Mouse (Mus musculus) CH12F3 (cell line): ENCODE results near the gene Saxo1.

Experiments
- in situ Hi-C: fragments of 300-500 bp; cut with MboI; formaldehyde crosslinking; loops from 2 replicates; pipeline ENCODE4 v1.14.3; 2020; ENCODE audit warnings: low sequenced_read_pairs

Gene Saxo1

DNA sequence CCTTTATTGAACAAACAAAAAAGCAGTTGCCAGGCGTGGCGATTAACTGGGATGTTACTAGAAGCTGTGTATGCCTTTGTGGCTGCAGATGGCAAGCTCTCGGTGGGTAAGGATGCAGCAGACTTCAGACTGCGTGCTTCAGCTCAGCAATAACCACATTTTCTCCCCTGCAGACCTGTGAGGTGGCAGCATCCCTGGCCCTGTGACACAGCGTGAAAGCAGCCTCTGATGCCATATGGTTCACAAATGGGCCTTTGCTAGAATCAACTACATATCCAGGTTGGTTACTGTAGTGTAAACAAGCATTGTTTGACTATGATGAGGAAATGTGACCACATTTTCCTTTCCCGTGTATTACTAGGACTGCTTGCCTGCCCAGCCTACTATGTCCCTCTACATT is 29.0 kb downstream of the Saxo1 start:
- in situ Hi-C loops = no loop called here

DNA sequence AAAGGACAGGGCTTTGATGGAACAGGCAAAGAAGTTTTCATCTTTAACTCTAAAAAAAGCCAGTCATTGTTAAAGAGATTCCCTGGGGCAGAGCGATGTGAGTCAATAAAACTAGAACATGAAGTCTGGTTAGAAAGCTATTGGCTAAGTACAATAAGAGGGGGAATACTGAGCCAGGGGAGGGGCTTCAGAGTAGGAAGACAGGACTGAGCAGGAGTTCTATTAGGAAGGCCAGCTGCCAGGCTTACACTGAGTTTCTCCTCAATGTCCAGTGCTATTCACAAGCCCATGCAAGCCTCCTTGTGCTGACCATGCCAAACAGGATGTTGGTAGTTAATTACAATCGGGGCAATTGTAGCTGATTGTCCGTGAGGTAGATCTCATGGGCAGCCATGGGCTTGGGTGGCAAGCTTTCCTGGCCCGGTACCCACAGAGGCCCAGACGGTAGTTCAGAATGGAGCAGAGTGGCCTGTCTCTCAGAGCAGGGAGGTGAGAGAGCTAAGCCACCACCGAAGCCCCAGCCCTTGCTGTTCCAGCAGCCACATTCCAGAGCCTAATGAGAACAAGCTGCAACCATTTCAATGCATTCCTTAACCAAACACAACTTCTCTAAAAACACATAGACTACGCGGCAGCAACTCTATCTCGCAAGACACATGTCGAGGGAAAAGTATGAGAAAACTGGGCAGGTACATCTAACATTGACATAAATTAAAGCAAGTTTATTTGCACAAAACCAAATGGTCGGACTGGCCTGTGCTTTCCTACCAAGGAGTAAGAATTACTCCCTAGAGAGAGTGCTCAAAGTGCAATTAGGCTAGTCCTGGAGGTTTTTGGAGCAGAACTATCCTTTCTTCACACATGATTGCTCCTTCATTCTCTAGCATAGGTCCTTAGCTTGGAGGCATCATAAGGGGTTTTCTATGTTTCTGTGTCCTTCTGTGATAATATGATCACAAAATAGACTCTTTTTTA is 30.7 kb downstream of the Saxo1 start:
- in situ Hi-C loops = no loop called here

DNA sequence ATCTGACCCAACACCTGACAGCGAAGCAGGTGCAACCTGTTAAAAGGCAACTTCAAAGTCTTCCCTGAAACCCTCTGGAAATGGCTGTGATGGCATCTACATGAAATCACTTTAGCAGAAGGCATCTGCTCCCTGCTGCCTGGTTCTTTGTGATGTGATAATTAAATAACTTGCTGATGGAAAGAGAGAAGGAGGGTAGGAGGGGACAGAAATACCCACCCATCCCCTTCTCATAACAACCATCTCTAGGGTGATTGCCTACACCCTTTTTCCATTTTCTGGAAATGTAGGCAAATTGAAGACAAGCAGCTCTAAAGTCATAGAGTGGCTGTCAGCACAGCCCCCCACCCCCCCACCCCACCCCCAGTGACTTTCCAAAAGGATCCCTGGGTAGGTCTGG is 33.6 kb downstream of the Saxo1 start:
- in situ Hi-C loops = no loop called here

DNA sequence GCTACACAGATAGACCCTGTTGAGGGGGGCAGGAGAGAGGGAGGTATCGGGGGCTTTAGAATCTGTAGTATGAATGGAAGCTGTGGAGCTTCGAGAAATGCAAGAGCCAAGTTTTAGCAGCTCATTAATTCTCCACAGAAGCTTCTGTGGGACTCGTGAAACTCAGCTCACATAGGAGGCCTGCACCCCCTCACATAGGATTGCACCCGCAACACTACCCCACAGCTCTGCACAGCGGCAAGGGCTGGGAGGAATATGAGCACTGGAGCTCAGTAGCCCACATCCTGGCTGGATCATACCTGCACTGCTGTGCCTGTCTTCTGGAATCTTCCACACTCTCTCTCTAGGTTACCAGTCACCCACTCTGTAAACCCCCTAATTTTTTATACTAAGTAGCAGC is 34.4 kb downstream of the Saxo1 start:
- in situ Hi-C loops = no loop called here

DNA sequence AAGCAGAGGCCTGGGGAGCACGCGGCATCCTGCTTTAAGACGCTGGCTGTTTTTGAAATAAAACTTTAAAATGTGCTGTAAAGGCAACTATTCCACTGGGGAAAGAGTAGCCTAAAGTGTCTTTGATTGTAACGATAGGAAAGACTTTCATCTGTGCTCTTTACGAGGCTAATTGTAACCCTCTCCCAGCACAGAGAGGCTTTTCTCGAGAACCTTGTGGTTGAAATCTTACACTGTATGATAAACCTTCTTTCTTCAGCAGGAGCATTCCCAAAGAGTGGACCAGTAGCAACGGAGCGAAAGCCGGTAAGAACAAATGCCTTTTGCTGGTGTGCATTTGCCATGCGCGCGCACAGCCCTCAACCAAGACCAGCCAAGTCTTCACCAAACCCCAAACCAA is 37.4 kb downstream of the Saxo1 start:
- in situ Hi-C loops = no loop called here

DNA sequence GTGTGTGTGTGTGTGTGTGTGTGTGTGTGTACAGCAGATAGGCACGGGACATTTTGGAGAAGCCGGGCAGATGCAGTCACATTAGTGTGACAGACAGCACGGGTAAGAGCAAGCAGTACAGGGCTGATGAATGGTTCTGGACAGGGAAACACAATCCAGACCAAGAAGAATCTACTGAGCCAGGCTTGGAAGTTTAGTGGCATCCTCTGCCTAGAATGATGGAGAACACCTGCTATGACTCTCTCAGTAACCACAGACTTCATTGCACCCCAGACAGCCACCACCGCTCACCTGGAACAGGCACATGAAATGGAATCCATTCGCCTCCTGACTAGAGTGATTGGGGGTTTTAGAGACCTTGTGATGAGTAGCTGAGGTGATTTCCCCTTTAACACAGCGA is 38.2 kb downstream of the Saxo1 start:
- in situ Hi-C loops = no loop called here

DNA sequence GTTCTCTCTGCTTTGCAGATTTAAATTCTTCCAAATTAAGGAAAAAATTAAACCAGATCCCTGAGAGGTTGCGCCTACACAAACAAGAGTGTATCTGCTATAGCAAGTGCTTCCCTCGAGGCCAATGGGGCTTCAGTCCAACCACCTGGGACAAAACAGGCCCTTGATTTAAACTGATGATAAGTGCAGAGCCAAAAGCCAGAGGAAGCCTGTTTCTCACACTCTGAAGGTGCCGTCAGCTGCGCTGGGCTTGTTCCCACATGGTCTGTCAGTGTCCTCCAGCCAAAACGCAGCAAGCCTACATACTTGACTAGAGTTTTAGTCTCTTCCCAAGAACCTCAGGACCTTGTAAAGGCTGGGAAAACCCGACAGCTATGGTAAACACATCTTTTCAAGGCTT is 53.5 kb downstream of the Saxo1 start:
- in situ Hi-C loops = no loop called here

DNA sequence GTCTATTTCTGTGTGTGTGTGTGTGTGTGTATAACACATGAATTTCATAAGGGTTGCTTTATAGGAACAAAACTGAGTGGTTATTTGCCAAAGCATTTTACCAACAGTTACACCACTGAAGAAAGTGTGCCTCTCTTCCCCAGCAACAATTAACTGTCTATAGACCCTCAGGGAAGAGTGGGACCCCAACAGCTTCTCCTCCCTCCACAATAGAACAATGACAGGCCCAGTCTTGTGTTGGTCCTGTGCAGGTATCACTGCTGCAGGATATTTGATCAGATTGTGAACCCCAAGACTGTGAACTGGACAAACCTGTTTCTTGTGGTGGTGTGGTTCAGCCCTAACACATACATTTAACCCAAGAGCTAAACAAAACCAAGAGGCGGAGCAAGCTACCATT is 58.6 kb downstream of the Saxo1 start:
- in situ Hi-C loops = no loop called here

DNA sequence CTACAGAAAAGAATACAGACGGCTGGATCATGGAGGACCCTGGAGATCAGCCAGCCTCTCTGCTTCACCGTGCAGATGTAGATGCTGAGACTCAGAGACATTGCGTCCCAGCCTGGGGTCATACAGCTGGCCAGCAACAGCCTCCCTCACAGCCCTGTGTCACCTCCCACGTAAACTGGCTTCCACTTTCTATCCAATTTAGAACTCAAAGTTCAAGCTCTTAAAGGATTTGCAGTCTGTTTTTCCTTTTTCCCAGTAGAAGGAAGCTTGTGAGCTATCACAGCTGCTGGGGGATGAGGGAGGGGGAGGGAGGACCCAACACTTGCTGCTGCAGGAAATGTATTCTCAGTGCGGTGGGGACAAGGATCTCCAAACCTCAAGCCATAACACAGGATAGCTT is 59.4 kb downstream of the Saxo1 start:
- in situ Hi-C loops = no loop called here

DNA sequence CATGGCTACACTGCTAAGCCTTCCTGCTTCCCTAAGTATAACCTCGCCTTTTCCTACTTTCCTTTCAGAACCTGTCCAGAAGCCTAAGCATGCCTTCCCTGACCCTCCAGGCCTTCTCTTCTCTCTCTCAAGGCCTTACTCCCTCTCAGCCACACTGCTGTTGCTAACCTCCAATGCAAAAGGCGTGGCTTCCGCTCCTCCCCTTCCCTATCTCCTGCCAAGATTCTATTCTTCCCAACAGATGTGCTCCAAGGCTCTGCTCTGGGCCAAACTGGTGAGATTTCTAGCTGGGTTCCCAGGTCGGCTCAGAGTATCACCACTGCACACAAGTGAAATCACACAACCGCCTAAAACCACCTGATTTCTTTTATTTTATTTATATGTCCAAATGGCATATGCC is 69.0 kb downstream of the Saxo1 start:
- in situ Hi-C loops = no loop called here

DNA sequence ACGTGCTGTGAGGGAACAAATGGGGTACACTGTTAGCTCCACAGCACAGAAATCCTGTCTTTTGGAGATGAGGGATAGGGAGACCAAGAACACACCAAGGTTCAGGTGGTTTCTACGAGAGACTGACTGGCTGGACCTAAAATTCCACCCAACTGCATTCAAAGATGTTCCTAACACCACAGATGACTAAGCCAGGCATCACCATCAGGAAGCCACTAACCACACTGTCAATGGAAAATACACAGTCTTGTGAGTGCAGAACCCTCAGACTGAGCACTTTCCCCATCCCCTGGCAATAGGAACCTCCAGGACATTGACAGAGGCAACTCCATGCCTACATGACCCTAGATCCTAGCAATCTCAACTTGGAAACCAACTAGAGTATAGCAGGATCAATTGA is 71.2 kb downstream of the Saxo1 start:
- in situ Hi-C loops = no loop called here

DNA sequence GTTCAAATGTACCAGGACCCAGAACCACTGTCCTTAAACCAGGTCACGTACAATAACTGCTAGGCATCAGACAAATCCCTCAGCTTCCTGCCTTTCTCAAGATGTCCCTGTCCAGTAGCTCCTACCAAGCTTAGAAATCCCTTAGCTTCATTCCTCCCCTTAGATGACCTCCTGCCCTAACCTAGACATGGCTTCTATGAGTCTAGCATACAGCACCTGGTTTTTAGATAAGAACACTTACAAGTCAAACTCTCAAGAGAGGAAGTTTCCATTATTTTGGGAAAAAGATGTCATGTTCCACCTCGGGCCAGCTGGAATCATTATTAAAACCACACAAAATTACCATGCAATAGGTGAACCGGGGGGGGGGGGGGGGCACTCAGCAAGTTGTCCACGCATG is 71.6 kb downstream of the Saxo1 start:
- in situ Hi-C loops = no loop called here

DNA sequence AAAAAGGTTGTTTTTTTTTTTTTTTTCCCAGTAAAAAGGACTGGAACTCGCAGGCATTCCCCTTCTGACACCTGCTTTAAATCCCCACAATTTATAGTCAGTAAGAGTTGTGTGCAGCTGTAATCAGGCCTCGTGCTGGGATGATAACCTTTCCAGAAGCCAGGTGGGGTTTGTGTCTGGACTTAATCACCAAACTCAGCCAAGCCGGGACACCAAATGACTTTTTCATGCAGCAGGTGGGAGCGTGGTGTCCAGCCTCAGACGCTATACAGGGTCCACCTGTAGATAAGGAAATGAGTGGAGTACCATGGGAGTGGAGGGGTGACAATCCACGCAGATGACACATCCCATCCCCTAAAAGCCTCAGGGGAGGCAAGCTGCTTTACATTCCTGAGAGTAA is 73.1 kb downstream of the Saxo1 start:
- in situ Hi-C loops = no loop called here

DNA sequence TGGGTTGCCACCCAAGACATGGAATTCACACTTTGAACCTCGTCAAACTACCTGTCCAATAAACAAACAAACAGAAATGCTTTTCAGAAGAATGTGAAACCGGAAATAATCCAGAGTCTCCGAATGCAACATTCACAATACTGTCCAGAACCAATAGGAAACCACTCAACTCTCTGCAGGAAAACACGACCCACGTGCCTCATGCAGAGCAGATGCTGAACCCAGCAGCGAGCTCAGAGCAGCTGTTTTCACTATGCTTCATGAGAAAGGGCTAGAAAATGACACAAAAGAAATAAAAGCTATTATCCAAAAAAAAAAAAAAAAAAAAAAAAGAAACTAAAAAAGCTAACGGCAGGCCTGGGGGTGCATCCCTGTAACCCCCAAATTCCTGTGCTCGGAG is 74.4 kb downstream of the Saxo1 start:
- in situ Hi-C loops = no loop called here

DNA sequence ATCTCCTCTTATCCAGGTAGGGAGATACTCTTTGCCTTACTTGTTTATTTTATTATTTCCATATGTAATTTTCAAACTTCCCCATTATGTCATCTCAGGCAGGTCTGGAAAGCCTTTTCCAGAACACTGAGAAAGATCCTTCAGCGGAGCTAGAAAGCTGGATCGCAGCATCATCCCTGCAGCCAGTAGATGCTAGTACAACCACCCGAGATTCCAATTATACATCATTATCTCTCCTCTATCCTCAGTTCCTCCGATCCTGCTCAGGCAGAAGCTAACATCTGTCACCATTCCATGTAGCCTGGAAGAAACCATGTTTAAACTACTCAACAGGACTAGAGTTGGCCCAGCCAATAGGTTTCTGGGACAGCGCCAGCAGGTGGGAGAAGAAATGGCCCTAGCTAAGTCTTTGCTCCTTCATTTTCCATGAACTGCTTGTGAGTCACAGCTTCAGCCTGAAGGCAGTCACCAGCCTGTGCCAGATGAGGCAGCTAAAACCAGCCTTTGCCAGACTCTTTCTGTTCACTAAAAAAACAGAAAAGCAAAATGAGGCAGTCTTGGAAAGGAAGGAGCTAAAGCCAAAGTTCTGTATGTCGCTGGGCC is 75.0 kb downstream of the Saxo1 start:
- in situ Hi-C loops = no loop called here

DNA sequence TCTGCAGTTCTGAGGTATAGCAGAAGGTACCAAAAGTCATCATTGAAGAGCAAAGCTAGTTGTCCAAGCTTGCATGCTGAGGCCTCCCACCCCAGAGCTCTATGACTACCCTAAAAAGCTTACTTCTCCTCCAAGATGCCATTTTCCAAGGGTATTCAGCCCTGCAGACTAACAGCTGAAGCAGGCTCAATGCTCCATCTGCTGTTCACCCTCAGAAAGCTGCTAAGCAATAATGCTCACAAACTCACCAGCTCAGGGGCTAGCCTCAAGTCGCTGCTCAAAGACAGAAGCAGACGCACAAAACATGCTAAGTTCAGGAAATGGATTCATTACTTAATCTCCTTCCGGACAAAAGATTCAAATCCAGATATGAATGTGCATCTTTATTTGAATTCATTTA is 77.2 kb downstream of the Saxo1 start:
- in situ Hi-C loops = no loop called here

DNA sequence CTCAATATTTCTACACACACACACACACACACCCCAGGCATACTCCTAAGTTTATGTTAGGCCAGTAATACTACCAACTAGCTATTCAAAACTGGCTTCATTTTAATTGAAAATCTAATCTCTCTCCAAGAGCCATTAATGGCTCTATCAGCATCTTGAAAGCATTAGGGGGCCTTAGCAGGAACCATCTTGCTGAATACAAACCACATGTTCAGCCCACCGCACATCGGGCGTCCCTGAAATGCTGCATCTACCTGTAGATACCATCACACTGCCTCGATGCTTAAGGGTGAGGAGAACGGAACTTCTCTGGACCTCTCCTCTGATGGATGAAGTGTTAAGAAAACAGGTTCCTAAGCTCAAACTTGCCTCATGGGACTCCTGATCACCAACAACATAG is 93.3 kb downstream of the Saxo1 start:
- in situ Hi-C loops = no loop called here

DNA sequence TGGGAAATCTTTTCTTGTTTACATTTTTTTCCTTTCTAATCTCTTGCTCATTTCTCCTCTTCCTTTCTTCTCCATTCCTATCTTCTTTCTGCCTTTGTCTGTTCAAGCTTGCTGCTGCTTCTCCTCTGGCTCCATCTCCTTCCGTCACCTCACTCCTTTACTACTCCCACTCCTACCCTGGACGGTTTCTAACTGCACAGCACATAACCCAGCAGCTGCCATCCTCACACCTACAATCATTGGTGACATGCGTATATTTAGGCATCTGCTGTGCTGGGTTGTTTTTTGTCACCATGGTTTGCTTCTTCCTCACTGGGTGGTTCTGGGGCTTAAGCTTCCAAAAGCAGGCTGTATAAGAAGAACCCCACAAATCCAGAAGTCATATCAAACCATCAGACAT is 107.7 kb downstream of the Saxo1 start:
- in situ Hi-C loops = no loop called here

DNA sequence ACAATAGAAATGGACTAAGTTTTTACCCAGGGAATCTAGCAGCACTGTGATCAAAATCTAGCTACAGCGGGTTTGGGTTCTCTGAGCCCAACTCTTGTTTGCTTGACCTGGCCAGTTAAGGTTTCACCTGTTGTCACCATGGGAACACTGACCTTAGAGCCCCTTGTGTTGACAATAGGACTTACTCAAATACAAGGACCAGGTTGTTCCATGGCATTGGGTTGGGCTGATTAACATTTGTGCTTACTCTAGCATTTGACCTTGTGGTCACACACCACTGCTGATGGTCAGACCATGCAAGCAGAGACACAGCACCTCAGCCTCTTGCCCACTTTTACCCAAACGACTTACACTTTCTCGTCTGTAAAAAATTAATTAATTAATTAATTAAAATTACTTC is 121.8 kb downstream of the Saxo1 start:
- in situ Hi-C loops = no loop called here

DNA sequence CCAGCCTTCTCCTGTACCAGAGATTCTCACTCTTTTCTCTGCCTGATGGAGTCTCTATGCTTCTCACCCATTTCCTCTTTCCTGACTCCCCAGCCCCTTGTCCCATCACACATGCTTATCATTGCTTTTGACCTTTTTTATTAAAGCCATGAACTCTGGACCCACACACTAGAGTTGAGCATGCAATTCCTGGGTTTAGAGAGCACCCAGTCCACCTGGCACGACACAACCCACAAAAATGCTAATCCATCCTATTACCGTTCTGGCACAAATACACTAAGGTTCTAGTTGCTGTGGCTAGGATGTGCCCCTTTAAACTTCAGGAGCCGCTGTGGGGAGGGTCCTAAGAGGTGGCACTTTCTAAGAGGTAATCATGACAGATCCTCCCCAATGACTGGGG is 122.5 kb downstream of the Saxo1 start:
- in situ Hi-C loops = no loop called here

DNA sequence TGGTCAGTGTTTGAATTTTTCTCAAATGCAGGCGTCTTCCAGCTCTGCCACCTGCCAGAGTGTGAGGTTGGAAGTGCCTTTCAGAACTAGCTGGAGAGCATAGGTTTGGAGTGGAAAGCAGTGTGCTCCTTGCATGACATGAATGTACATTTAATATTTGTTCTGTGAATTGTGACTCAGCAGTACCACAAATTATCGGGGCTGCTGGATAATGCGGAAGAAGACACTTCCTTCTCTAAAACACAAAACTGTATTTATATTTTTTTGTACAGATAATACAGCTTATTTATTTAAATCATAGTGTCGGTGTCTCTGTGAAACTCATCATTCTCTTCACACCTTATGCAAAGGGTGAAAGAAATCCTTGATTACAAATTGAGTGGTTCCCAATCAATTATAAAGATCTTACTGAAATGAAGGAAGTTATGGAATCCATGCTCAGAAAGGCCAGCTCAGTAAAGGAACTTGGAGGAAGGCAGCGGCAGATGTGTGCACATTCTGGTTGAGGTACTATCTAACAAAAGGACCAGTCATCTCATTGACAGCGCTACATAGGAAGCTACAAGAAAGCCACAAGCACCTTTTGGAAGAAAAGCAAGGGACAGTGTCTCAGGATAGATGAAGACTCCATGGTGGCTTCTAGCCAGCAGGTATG is 129.9 kb downstream of the Saxo1 start:
- in situ Hi-C loops = no loop called here

DNA sequence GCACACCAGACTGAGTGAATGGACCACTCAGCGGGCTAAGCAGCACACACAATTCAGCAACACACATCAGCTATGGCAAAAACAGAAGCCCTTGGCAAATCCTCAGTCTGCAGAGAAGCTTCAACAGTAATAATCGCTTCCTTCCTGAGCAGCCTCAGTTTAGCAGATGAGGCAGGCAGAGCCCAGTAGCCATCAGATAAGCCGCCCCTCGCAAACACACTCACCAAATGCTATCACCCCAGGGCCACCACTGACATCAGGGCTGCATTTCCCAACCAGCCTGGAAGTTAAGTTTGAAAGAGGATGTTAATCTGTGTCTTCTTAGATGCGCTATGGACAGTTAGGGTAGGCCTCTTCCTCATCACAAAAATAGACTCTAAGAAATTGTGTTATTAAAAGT is 130.8 kb downstream of the Saxo1 start:
- in situ Hi-C loops = no loop called here
